Mouse (Mus musculus): Measurements from ENCODE around the gene Eps15l1.

The Eps15l1 gene

GRCm38 (mm10) chr8:72350727-72351126 lies 70.5 kb downstream of the Eps15l1 start:
- no peak for DNase-seq (ENCODE audit: low spot score)

DNA sequence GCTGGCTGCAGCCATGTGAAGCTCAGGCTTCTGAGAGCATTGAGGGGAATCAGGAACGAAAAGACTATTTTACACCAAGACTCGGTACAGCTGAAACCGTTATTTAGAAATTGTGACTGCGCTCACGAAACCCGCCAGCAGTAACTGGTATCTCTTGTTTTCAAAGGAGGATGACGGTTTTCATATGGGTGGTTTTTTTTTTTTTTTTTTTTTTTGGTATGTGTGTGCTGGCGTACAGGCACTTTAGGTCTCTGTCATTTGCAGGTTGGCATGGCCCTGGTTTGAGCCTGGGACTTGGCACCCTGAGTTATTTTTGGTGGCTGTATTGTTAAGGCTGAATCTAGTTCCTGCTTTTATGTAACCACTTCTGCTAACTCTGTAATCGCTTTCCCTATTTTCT lies 71.4 kb downstream of the Eps15l1 start:
- DNase-seq (ENCODE audit: low spot score), result no peak

DNA sequence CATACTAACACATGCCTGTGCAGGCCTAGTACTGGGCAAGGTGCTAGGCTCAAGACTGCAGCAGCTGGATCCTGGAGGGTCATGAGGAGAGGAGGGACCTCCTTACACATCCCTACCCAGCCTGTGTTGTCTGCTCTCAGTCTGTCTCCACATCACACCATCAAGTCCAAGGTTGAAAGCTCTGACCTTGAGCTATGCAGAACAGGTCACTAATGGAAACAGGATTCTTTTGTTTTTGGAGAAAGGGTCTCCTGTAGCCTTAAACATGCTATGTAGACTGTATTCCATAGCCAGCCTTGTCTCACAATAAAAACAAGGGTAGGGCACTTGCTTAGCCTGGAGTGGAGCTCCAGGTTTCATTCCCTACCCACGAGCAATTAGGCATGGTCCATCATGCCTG lies 72.3 kb downstream of the Eps15l1 start:
- no peak for DNase-seq (ENCODE audit: low spot score)

- DNase-seq (ENCODE audit: low spot score), result no peak
Observed at GRCm38 (mm10) chr8:72348114-72348513, 73.1 kb downstream of the Eps15l1 start.

DNA sequence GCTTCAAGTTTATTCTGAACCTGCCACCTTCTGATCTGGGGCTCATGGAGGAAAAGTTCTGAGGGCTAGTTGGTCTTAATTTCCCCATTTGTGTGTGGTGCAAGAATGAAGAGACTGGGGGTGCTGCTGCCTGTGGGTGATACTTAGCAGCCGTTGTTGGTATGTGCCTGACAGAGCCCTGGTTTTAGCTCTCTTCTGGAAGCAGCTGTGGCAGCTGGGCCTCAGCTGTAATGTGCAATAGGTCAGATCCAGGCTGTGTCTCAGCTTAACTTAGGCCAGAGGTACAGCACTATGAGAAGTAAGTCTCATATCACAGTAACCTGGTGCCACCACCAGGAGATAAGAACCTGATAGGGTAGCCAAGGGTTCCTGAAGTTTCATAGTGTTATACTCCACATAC lies 73.7 kb downstream of the Eps15l1 start:
- DNase-seq (ENCODE audit: low spot score), result no peak

DNA sequence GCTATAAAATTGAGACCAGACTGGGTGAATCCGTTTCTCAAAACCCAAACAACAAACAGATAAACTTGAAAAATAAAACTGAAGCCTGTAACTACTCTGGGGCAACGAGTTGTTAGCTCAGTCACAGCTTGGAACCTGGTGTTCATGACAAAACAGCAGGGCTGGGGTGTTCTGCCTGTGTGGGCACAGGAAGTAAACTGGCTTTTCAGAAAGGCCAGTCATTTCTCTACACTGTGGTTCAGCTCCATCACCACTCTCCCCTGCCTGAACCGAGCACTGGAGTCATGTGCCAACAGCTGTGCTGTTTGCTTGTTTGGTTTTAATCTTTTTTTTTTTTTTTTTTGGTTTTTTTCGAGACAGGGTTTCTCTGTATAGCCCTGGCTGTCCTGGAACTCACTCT lies 77.5 kb downstream of the Eps15l1 start:
- DNase-seq (ENCODE audit: low spot score), result no peak

DNA sequence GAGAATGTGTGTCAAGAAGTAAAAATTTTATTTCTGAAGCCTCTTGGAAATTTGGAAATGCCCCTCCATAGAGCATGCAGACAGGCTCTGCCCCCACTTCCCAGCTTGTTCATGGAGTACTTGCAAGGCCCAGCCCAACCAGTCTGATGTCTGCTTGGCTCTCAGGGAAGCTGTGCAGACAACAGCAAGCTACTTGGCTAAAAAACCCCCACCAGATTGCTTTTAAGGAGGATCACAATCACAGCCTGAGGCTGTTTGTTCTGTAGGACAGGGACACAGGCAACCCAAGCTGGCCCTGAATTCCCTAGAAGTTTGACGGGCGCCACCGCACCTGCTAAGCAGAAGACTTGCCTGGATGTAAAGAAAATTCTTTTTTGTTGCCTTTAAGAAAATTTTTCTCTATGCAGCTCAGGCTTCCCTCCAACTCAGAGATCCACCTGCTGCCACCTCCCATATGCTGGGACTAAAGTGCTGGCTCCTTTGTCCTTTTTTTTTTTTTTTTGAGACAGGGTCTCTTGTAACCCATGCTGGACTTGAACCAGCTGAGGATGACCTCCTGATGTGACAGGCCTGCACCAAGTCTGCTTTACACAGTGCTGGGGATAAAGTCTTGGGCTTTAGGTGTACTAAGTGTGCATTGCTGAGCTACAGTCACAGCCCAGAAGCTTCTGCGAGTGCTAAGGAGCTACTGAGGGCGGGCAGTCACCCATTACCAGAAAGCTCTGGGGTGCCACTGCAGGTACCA lies 78.5 kb downstream of the Eps15l1 start:
- DNase-seq (ENCODE audit: low spot score), result no peak

GRCm38 (mm10) chr8:72337034-72337433 lies 84.2 kb downstream of the Eps15l1 start:
- no peak for DNase-seq (ENCODE audit: low spot score)

DNA sequence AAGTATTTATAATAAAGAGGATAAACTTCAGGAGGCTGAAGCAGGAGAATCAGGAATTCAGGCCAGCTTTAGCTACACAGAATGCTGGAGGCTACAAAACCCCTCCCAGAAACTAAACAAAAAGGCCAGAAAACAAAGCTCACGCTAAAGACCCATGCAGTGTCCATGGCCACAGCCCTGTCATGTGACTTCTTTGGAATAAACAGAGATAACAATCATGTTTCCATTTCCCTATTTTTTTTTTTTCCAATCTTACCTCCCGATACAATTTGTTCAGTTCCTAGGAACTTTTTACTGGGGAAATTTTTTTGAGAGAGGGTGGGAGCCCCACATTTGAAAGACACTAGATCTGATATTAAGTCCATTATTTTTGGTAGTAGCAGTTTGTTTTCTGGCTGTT lies 85.0 kb downstream of the Eps15l1 start:
- DNase-seq (ENCODE audit: low spot score), result no peak

DNA sequence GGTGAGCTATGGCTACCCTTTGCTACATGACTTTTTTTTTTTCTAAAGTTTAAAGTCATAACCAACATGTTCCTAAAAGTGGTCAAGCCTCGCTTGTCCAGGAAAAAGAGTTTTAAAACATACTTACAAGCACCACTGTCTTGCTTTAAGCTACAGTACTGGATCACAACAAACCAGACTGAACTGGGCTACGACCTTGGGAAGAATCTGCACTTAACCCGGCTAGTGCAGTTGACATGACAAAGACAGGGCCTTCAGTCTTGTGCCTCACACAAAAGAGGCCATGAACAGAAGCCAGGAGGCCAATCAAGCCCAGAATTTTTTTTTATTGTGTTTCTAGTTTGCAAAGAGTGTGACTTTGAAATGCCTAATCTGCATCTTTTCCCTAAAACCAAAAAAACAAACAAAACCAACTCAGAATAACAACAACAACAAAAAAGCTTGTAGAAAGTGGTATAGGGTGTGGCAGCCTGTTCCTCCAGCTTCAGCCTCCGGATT lies 87.1 kb downstream of the Eps15l1 start:
- DNase-seq (ENCODE audit: low spot score), result no peak

DNA sequence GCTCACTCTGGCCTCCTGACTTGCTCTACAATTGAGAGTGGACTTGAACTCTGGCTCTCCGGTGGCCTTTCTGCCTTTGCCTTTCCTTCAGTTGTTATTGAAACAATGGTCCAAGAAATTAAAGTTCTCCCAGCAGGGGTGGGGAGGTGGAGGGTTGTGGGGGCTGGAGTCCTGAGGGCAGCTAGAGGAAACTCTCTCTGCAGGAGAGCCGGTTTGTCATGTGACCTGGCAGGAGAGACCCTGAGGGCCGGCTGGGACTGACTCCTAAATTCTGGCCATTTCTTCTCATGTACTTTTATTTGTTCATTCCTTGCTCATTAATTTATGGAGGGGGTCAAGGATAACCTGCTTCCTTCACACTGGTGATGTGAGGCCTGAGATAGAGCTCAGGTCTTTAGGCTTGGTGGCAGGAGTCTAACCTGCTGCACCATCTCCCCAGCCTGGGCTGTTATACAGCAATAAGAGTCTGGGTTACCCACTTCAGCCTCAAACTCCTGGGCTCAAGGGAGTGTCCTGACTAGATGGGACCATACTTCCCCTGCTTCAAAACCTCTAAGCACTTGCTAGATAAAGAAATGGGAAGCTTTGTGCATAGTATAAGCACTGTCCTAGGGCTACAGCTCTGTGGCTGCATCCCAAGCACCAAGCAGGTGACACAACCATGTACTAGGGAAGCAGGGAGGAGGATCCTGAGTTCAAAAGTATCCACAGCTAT lies 87.7 kb downstream of the Eps15l1 start:
- no peak for DNase-seq (ENCODE audit: low spot score)

GRCm38 (mm10) chr8:72331631-72332030 lies 89.6 kb downstream of the Eps15l1 start:
- no peak for DNase-seq (ENCODE audit: low spot score)

DNA sequence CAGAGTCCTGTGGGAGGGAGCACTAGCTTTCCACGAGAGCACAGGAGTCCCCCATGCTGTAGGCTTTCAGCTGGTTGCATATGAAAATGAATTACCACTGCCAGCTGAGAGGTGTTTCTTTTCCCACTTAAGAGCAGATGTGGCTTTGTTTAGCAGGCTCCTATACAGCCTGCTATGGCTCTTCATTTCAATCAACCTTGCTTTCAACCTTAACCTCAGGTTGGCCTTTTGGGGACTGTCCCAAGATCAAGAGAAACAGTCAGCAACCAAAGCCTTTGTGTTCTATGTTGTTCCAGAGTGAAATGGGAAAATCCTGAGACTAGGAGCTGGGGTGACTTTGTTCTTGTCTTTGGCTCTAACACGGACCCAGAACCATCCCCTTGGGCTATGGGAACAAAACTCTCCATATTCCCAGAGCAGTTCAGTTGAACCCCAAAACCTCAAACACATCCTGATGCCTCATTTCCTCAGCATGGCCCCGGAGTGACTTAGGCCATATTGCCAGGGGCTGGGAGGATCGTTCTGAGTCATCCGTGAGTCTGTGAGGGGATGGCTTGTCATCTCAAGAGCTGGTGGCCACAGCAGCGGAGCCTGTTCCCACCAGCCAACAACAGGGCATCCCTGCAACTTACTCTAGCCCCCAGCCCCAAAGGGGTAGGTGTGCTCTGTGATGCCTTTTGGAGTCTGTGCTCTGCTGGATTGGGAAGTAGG lies 90.3 kb downstream of the Eps15l1 start:
- no peak for DNase-seq (ENCODE audit: low spot score)

GRCm38 (mm10) chr8:72329116-72329515 lies 92.1 kb downstream of the Eps15l1 start:
- DNase-seq (ENCODE audit: low spot score), result no peak

DNA sequence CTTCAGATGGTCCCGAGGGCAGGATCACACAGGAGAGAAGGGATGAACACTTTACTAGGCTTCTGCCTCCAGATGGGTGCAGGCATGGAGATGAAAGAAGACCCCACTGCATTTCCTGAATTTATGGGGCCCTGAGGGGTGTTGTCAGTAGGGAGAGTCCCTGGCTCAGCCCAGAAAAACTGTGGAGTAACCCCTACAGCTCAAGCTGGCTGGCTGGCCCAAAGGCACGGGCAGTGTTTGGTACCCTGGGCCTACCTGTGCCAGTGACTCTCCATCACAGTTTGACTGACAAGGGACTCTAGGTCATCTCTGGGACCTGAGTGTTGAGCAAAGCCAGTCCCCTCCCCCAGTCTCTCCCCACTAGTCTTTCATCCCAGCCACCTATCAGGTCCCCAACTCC lies 96.6 kb downstream of the Eps15l1 start:
- no peak for DNase-seq (ENCODE audit: low spot score)

GRCm38 (mm10) chr8:72324036-72324706 lies 97.1 kb downstream of the Eps15l1 start:
- DNase-seq (ENCODE audit: low spot score), result no peak

- no peak for DNase-seq (ENCODE audit: low spot score)
Observed at GRCm38 (mm10) chr8:72323131-72323725, 98.0 kb downstream of the Eps15l1 start.

- no peak for DNase-seq (ENCODE audit: low spot score)
Observed at GRCm38 (mm10) chr8:72322471-72322889, 98.8 kb downstream of the Eps15l1 start.

GRCm38 (mm10) chr8:72321635-72322441 lies 99.4 kb downstream of the Eps15l1 start:
- DNase-seq (ENCODE audit: low spot score), result no peak

DNA sequence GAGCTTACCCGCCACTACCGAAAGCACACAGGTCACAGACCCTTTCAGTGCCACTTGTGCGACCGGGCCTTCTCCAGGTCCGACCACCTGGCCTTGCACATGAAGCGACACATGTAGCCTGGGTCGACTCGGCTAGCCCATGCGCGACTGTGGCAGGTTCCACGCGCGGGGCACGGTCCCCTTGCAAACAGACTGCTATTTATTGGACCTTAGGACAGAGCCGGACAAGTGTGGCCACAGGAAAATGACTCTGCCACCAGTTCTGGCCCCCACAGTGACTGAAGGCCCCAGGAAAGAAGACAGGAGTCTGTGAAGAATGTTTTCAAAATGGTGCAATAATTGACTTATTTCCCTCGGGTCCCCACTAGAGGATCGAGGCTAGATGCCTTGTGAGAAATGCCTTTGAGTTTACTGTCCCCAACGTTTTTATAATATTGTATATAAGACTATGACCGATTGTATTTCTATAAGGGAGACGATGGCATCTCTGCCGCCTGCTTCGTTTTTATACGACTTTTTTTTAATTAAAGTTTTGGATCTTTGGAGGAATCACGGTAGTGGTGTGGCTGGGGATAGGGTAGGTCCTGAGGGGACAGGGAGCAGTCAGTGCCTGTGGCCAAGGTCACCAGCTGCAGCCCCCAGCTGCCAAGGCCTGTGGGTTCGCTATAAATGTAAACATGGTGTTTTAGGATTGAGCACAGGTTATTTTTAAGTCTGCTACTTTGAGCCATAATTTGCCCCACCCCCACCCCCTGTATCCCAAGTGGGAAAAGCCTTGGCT lies 100.3 kb downstream of the Eps15l1 start:
- no peak for DNase-seq (ENCODE audit: low spot score)
